Mouse (Mus musculus) E14TG2a.4 (cell line): Measurements from ENCODE around the gene Dnajc17.

Source experiments
- CTCF ChIP-seq: conservative IDR thresholded peaks from 2 replicates; pipeline ENCODE4 v1.5.1; 2014; ENCODE audit warnings: low read length
- NANOG ChIP-seq: IDR thresholded peaks from 2 replicates; pipeline ENCODE4 v1.6.1; 2014; ENCODE audit warnings: borderline replicate concordance, low read length, mixed read lengths
- POU5F1 ChIP-seq: IDR thresholded peaks from 2 replicates; pipeline ENCODE4 v1.6.1; 2014; ENCODE audit warnings: low read length, borderline replicate concordance

DNA sequence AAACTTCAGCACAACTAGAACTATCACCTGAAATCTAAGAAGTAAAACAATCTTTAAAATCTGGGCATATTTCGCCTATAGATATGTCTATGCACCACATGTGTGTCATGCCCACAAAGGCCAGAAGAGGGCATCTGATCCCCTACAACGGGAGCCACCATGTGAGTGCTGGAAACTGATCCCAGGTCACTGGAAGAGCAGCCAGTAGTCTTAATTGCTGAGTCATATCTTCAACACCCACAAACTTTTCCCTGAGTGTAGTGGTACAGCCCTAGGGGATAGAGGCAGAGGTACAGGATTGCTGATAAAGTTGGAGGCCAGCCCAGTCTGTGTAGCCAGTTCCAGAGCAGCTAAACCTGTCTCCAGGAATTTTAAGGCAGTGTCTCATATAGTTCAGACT is 63.4 kb downstream of the Dnajc17 start:
- TF ChIP-seq CTCF (peak; percentile 65), NANOG (no peak), POU5F1 (no peak)
